Mouse (Mus musculus): ENCODE data around the gene Gm20916. TPM values are rescaled to one million over a fixed set of nuclear protein-coding genes. Genes with fewer than 3 reads are reported as not detected.
"Not testable (repeated sequence)": the region's sequence is repeated elsewhere in the genome, so short reads cannot be mapped to it uniquely, and the experiment has no call there.

Gene Gm20916
- not detected in 2 replicates for polyA plus RNA-seq (2011; ENCODE audit: insufficient read depth, insufficient read length, low read depth, missing spikeins)

DNA sequence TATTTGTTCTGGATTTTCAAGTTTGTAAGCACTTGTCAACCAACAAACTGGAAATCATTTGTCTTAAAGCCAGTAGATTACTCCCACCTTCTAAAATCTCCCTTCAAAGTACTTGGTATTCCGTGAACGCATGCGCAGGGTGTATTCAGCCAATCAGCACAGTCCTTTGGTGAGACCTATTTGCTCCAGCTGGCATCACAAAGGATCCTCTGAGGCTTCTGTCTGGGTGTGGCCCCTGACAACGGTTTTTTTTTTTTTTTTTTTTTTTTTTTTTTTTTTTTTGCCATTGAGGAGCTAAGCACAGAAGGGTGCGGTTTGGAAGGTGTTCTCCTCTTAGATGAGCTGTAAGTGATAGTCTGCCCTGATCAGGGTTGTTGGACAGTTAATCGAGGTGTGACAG, at the start of gene Gm20916:
Gm20916 (plus strand) TSS at position 301 of the 400 bp plus-strand sequence.
- not testable (repeated sequence) for H3K4me3 ChIP-seq (ENCODE audit: low read depth, low read length); H3K4me1 ChIP-seq (ENCODE audit: control insufficient read depth, insufficient read depth, low read length); H3K36me3 ChIP-seq (ENCODE audit: control insufficient read depth, insufficient read depth, low read length, poor library complexity, severe bottlenecking); H3K27ac ChIP-seq (ENCODE audit: insufficient read depth, low read length); H3K9me3 ChIP-seq (replicated peaks; ENCODE audit: control insufficient read depth, insufficient read depth, low read length, poor library complexity, severe bottlenecking); H3K9ac ChIP-seq (ENCODE audit: low read depth, poor library complexity, severe bottlenecking); H3K27me3 ChIP-seq (ENCODE audit: control insufficient read depth, insufficient read depth, low read length, poor library complexity, severe bottlenecking)

Other genes starting within 250 kb of the Gm20916 start
- not detected in 2 replicates for gene Gm20917, start 168.4 kb upstream of the Gm20916 start, polyA plus RNA-seq (2011; ENCODE audit: insufficient read depth, insufficient read length, low read depth, missing spikeins)